Mouse (Mus musculus) liver, postnatal 0 days (tissue): Measurements from ENCODE around the gene Lrrc8b. TPM values are rescaled to one million over a fixed set of nuclear protein-coding genes. Genes with fewer than 3 reads are reported as not detected.

Experiments used
- ATAC-seq: fragments of 200-750 bp; cut with Nextera tagmentation; 2 replicates; pipeline ENCODE4 v1.8.0; 2017; ENCODE audit warnings: mild to moderate bottlenecking, moderate library complexity
- DNase-seq: peaks from one replicate; pipeline ENCODE4 v3.0.0-alpha.2; 2016
- H3K27ac ChIP-seq: fragments of 300-500 bp; sonication (generic); 2 replicates; pipeline ENCODE4 v1.5.1; 2014; ENCODE audit warnings: antibody characterized with exemption, moderate library complexity, mild to moderate bottlenecking, low read depth
- H3K27me3 ChIP-seq: fragments of 300-500 bp; sonication (generic); 2 replicates; pipeline ENCODE4 v1.6.1; 2014; ENCODE audit warnings: low read length, control low read depth, mixed read lengths; ENCODE audit not compliant: insufficient read depth
- H3K36me3 ChIP-seq: fragments of 300-500 bp; sonication (generic); replicated peaks from 2 replicates; pipeline ENCODE4 v1.6.1; 2014; ENCODE audit warnings: mild to moderate bottlenecking, control low read depth, low read length, moderate library complexity, mixed read lengths; ENCODE audit not compliant: insufficient read depth
- H3K4me1 ChIP-seq: fragments of 300-500 bp; sonication (generic); 2 replicates; pipeline ENCODE4 v1.6.1; 2014; ENCODE audit warnings: antibody characterized with exemption, mild to moderate bottlenecking, control low read depth; ENCODE audit not compliant: insufficient read depth
- H3K4me2 ChIP-seq: fragments of 300-500 bp; sonication (generic); 2 replicates; pipeline ENCODE4 v1.6.1; 2014; ENCODE audit warnings: low read depth, mild to moderate bottlenecking, low read length, moderate library complexity, mixed read lengths
- H3K4me3 ChIP-seq: fragments of 300-500 bp; sonication (generic); 2 replicates; pipeline ENCODE4 v1.5.1; 2014; ENCODE audit warnings: low read depth, low read length
- H3K9ac ChIP-seq: fragments of 300-500 bp; sonication (generic); replicated peaks from 2 replicates; pipeline ENCODE4 v1.6.1; 2014; ENCODE audit warnings: mild to moderate bottlenecking, moderate library complexity
- H3K9me3 ChIP-seq: fragments of 300-500 bp; sonication (generic); 2 replicates; pipeline ENCODE4 v1.6.1; 2016; ENCODE audit warnings: mild to moderate bottlenecking, control low read depth, low read length, mixed read lengths
- CTCF ChIP-seq: sonication (generic); IDR thresholded peaks from 2 replicates; pipeline ENCODE4 v1.5.1; 2016; ENCODE audit warnings: antibody characterized with exemption, low read depth
- EP300 ChIP-seq: IDR thresholded peaks from 2 replicates; pipeline ENCODE4 v1.6.1; 2016; ENCODE audit warnings: antibody characterized with exemption, low read depth, mild to moderate bottlenecking
- WGBS: fragments of 180-500 bp; shearing (Covaris S2); extraction: QIAGEN DNeasy Blood & Tissue Kit; methylation state at CpG from one replicate; pipeline ENCODE4 v1.1.7; 2014; ENCODE audit not compliant: insufficient replicate concordance; 5-methylcytosine and 5-hydroxymethylcytosine counted together
- polyA plus RNA-seq: library from polyadenylated mRNA; unstranded; fragments of >200 nt; fragmentation: Nextera tagmentation; extraction: Ambion mirVana; gene quantifications from 2 replicates; pipeline ENCODE4 v1.2.1, GENCODE M21; 2015

The Lrrc8b gene
- polyA plus RNA-seq, 1 experiment from 2014 or later = 1.4 TPM

GRCm38 (mm10) chr5:105410521-105411293 is 4.9 kb upstream of the Lrrc8b start:
- Histone ChIP-seq H3K9me3 (no peaks in the 10 kb centered on the region), H3K4me1 (peaks cover 22% of the 10 kb centered on the region), H3K4me3 (peak overlapping the region; percentile 45), H3K27ac (peak overlapping the region; percentile 63), H3K4me2 (peak overlapping the region; percentile 48), H3K36me3 (no peaks in the 10 kb centered on the region), H3K27me3 (no peaks in the 10 kb centered on the region), H3K9ac (peak overlapping the region; percentile 23)
- DNase-seq = peak; percentile 39
- WGBS = 59% methylated on average over 6 of the region's 6 CpGs
- TF ChIP-seq EP300 (peak; percentile 83), CTCF (no peak)
- peak; percentile 47 for ATAC-seq

- no peak overlapping the region for H3K4me3 ChIP-seq
- H3K27ac ChIP-seq = peak overlapping the region; percentile 63; the same call in 1 of the 2 replicates
- H3K9me3 ChIP-seq = no peaks in the 10 kb centered on the region
- H3K4me2 ChIP-seq = 0 out of 2 replicates have a peak overlapping the region, but pooled peaks have one; percentile 48
- no peaks in the 10 kb centered on the region for H3K36me3 ChIP-seq
- DNase-seq (no peak), ATAC-seq (no peak)
- peak overlapping the region; percentile 21; the same call in 1 of the 2 replicates for H3K9ac ChIP-seq
- H3K27me3 ChIP-seq = no peaks in the 10 kb centered on the region
- TF ChIP-seq EP300 = no peak
- TF ChIP-seq CTCF = no peak
- WGBS = 54% methylated on average over 4 of the region's 4 CpGs
- H3K4me1 ChIP-seq = peaks cover 25% of the 10 kb centered on the region
These were observed 4.3 kb upstream of the Lrrc8b start for GRCm38 (mm10) chr5:105411294-105411570.

GRCm38 (mm10) chr5:105411768-105412167 is 3.8 kb upstream of the Lrrc8b start:
- peaks cover 26% of the 10 kb centered on the region for H3K4me1 ChIP-seq
- H3K9ac ChIP-seq = peak overlapping the region; percentile 21; the same call in 1 of the 2 replicates
- DNase-seq = no peak
- no peak overlapping the region for H3K27ac ChIP-seq
- ATAC-seq = no peak
- H3K4me2 ChIP-seq = 0 out of 2 replicates have a peak overlapping the region, but pooled peaks have one; percentile 3
- no peak overlapping the region for H3K4me3 ChIP-seq
- TF ChIP-seq EP300 = no peak
- no peaks in the 10 kb centered on the region for H3K36me3 ChIP-seq
- H3K9me3 ChIP-seq = no peaks in the 10 kb centered on the region
- no peaks in the 10 kb centered on the region for H3K27me3 ChIP-seq
- 71% methylated on average over 2 of the region's 2 CpGs for WGBS

- Histone ChIP-seq H3K4me2 (no peak overlapping the region), H3K9me3 (no peaks in the 10 kb centered on the region), H3K27ac (no peak overlapping the region), H3K36me3 (no peaks in the 10 kb centered on the region), H3K4me3 (no peak overlapping the region), H3K27me3 (no peaks in the 10 kb centered on the region), H3K9ac (no peak overlapping the region), H3K4me1 (peaks cover 27% of the 10 kb centered on the region)
- TF ChIP-seq CTCF (no peak), EP300 (no peak)
- WGBS = 73% methylated on average over 3 of the region's 3 CpGs
- DNase-seq (no peak), ATAC-seq (no peak)
These were observed 2.9 kb upstream of the Lrrc8b start for GRCm38 (mm10) chr5:105412634-105413033.

GRCm38 (mm10) chr5:105414341-105415120 is 1.0 kb upstream of the Lrrc8b start:
- Histone ChIP-seq H3K9ac (peak overlapping the region; percentile 93), H3K4me1 (peaks cover 34% of the 10 kb centered on the region), H3K4me2 (peak overlapping the region; percentile 100), H3K27ac (peak overlapping the region; percentile 76), H3K27me3 (no peaks in the 10 kb centered on the region), H3K9me3 (no peaks in the 10 kb centered on the region), H3K4me3 (peak overlapping the region; percentile 92), H3K36me3 (no peaks in the 10 kb centered on the region)
- no peak for ATAC-seq
- no peak for DNase-seq
- TF ChIP-seq CTCF (no peak), EP300 (no peak)
- WGBS = 85% methylated on average over 12 of the region's 12 CpGs

DNA sequence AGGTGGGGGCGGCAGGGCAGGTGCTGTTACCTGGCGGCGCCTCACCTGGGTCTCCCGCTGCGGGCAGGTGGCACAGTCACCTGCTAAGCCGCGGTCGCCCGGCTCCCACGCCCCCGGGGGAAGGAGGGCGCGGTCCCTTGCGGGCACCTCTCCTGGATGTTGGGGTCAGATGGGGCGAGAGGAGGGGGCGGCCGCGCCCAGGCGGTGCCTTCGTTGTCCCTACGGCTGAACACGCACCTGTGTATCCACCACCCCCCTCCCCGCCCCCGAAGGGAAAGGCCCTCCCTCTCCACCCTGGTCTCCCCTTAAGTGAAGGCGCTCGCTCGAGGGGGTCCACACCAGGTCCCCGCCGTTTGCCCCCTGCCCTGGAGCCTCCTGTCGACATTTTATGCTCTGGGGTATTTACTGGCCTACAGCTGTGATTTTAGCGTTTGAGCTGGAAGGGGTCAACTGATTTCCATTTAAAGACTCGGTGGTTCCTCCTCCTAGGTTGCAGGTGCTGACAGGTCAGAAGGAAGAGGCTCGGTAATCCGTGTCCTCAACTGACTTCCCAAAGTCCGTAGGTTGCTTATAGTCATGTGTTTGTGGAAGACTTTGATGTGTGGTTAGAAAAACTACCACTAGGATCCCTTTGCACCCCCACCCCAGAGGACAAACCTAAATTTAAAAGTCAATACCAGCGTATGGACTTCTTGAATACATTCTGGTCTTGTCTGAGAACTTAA is 538 bp downstream of the Lrrc8b start:
- Histone ChIP-seq H3K9me3 (no peaks in the 10 kb centered on the region), H3K9ac (peak overlapping the region; percentile 93), H3K4me3 (peak overlapping the region; percentile 92), H3K36me3 (no peaks in the 10 kb centered on the region), H3K27me3 (no peaks in the 10 kb centered on the region), H3K27ac (peak overlapping the region; percentile 75), H3K4me1 (peaks cover 29% of the 10 kb centered on the region), H3K4me2 (peak overlapping the region; percentile 100)
- WGBS = 5% methylated on average over 32 of the region's 36 CpGs
- DNase-seq = no peak
- peak; percentile 11 for ATAC-seq
- TF ChIP-seq CTCF = no peak
- no peak for TF ChIP-seq EP300
